Mouse (Mus musculus): ENCODE results near the gene Dqx1.

Gene Dqx1

DNA sequence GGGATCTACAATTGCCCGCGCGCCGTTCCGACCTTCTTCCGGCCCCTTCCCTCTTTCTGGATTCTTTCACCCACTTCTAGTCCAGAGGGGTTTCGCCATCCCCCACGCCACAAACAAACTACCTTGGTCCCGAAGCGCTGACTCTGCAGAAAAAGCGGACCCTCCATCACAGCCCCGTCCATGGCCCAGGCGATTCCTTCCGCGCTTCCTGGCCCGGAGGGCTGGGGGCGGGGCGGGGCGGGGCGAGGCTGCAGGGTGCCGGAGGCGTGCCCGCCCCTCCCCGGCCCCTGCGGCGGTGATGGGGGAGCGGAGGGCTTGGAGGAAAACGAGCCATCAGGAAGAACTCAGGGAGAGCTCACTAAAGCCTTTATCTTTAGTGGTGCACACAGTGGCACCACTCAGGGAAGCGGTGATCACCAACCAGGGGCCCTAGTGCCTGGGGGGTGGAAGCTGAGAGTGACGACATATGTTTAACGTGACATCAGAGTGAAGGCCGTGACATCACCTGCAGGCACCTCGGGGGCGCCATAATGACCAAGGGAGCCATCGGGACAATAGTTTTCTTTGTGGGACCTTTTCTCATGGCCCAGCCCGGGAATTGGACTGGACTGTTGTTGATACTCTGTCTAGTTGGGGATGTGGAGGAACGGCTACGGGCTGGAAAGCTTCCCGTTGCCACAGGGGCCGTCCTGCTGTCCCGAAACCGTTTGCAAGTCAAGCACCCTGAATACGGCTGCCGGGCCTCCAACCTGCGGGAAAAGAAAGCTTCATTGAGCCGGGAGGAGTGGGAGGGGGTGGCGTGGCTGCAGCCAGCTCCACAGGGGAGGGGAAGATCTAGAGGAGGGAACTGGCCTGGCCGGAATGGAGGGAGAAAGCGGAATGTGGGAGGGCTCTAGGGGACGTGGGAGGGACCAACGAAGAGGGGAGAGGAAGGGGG is 24.1 kb upstream of the Dqx1 start, which contains the start of the genes Dok1 and Loxl3:
Gene Dok1, minus strand, starts transcription at position 223 of the 937 bp plus-strand sequence.
Gene Loxl3, plus strand, starts transcription at position 925 of the 937 bp plus-strand sequence.
- peak; percentile 64 to 72 for DNase-seq (ENCODE audit: low spot score in 2 of 2)

DNA sequence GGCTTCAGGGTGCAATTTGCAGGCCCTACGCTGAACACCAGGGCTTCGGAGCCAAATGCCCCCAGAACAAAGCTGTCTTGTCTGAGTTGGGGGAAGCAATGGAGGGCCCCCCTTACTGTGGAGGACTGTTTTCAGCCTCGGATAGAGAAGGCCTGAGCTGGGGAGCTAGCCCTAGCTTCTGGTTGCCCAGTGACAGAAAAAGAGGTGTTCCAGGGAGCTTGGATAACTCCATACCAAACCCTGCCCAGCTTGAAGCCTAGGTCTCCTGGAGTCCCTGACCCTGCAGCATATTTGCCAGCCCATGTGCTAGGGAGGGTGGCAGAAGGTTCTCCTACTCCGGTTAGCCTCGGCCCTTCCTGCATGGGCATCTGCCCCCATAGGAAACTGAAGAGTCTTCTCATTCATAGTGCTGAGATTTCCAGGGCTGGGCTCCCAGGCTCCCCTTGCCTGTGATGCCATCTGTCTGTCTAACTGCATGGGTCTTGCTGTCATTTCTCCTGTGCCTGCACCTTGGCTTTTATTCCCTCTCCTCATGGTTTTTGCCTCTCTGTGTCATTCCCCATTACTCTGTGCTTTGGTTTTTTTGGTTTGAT is 23.1 kb upstream of the Dqx1 start:
- no peak for DNase-seq (ENCODE audit: low spot score in 2 of 2)

DNA sequence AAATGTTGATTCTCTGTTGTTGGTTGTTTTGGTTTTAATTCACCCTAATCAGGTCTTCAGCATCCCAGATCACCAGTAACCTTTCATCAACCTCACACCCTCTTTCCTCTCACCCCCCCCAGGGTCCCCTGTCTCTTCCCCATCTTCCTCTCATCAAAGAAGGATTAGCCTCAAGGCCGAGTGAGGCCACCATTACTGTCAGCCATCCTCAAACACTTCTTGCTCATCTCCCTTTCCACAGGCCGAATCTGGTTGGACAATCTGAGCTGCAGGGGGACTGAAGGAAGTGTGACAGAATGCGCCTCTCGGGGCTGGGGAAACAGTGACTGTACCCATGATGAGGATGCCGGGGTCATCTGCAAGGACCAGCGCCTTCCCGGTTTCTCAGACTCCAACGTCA is 20.5 kb upstream of the Dqx1 start:
- no peak for DNase-seq (ENCODE audit: low spot score in 2 of 2)

DNA sequence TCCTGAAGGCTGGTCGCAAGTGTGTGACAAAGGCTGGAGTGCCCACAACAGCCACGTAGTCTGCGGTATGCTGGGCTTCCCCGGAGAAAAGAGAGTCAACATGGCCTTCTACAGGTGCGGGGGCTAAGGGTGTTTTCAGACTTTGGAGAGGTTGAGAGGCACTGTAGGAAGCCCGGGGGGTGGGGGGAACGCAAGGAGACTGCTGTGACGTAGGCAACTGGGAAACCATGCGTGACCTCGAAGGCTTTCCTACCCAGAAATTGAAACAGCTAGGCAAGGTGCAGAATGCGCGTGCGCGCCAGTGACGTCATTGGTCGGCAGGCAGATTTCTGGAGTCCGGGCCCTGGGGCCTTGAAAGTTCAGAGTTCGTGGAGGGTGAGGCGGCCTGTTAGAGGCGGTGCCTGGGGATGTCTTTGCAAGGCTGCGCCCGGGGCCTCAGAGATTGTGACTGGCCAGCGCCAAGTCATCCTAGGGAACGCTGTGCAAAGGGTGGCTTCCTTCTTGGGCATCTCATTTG is 19.1 kb upstream of the Dqx1 start:
- peak; percentile 91 to 95 for DNase-seq (ENCODE audit: low spot score in 2 of 2)

DNA sequence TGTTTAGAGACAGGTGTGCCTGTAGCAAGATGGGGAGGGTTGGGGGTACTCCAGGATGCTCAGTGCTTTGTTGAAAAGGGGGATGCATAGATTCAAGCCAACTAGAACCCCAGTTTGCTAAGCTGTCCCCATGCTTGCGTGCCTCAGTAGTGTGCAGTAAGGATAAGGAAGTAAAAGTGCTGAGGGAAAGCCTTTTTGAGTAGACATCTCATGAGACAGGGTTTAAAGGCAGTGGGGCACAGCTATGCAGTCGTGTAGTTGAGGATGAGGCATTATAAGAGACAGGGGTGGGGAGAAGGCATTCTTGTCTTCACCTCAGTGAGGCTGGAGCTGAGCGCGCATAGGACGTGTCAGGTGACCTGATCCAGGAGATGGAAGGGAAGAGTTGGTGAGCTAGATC is 17.0 kb upstream of the Dqx1 start:
- DNase-seq (ENCODE audit: low spot score in 2 of 2), result no peak

DNA sequence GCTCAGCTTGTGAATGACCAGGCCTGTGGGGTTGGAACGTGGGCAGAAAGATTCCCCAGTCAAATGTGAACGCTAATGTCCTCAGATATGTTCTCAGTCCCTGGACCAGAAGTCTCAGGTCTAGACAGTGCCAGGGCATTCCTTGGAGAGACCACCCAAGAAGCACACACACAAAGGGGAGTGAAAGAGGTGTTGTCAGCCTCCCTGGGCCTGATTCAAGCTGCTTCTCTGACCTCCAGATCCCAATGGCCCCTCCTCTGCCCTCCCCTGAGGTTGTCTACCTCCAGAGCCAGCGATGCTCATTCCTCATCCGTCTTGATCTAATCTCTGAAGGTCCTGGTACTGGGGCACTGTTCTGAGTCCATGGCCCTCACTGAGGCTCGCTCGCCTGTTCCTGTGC is 14.1 kb upstream of the Dqx1 start:
- no peak for DNase-seq (ENCODE audit: low spot score in 2 of 2)

DNA sequence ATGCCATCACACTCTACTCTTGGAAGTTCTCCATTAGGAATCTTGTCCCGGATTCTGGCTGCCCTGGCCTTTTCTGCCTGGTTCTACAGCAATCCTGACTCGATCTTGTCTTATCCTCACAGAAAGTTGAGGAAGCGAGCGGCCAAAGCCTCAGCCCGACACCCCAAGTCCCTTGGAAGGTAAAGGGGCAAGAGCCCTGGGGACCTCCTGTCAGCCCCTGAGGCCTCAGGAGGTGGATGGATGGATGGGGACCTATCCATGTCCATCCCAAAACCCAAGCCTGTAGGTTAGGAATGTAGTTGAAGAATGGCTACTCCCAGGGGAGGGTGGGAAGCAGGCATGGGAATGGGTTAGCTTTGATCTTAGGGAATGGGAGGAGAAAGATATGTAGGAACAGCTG is 13.7 kb upstream of the Dqx1 start:
- DNase-seq (ENCODE audit: low spot score in 2 of 2), result no peak

DNA sequence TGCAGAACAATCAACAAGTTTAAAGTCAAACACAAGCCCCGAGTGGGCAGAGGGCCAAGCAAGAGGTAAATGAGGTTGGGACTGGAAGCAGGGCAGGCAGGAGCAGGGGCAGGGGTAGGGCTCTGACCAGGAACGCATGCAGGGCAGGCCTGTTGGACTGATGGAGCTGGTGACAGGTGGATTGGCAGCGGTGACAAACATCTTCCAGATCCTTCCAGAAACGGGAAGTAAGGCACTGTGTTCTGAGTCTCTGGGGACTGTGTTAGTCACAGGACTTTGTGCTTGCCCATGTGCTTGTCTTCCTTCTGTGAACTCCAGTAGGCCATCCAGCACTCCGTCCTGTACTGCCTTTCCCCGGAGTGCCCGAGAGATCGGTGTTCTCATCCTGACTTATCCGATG is 12.9 kb upstream of the Dqx1 start:
- peak; percentile 37 to 46 for DNase-seq (ENCODE audit: low spot score in 2 of 2)

DNA sequence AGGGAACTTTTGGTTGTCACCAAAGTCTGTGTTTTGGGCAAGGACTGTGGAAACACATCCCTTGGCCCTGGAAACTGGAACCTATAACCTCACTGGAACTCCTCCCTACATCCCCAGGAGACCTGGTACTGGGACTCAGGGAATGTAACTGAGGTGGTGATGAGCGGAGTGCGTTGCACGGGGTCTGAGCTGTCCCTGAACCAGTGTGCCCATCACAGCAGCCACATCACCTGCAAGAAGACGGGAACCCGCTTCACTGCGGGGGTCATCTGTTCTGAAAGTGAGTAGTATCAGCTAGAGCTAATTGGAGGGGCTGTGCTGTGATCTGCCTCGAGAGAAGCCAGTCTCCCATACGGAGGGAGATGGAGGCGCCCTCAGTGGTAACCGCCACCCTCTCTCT is 8.3 kb upstream of the Dqx1 start:
- DNase-seq (ENCODE audit: low spot score in 2 of 2), result no peak

DNA sequence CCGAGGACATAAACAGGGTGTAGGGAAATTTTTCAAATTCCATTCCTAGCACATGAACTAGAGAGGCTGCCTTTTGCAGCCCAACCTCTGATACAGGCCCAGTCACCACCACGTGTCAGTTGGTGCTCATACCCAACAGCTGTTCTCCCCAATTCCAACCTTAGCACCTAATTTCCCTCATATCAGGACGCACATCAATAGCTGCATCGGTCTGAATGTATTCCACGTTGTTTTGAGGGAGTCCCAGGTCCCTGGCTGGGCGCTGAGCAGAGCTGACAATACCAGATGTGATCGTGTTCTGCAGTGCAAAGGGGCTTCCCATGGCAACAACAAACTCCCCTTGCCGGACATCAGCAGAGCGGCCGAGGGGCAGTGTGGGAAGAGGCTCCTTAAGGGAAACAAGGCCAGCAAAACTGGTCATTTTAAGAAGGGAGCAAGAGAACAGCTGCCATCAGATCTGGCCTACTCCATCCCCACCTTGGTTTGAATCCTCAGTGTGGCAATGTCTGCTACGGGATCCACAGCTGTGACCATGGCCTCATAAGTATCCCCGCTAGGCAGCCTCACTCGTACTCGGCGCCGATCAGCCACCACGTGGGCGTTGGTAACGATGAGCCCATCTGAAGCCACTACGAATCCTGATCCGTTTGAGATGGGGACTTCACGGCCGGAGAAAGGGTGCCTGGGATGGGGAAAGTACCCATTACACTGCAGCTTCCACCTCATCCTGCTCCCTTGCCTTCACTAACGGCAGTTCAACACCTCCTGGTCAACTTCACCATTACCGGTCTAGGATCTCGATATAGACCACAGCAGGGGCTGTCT is 4.3 kb upstream of the Dqx1 start:
- peak in 1 of 2 experiments; percentile 38 for DNase-seq (ENCODE audit: low spot score in 2 of 2)

DNA sequence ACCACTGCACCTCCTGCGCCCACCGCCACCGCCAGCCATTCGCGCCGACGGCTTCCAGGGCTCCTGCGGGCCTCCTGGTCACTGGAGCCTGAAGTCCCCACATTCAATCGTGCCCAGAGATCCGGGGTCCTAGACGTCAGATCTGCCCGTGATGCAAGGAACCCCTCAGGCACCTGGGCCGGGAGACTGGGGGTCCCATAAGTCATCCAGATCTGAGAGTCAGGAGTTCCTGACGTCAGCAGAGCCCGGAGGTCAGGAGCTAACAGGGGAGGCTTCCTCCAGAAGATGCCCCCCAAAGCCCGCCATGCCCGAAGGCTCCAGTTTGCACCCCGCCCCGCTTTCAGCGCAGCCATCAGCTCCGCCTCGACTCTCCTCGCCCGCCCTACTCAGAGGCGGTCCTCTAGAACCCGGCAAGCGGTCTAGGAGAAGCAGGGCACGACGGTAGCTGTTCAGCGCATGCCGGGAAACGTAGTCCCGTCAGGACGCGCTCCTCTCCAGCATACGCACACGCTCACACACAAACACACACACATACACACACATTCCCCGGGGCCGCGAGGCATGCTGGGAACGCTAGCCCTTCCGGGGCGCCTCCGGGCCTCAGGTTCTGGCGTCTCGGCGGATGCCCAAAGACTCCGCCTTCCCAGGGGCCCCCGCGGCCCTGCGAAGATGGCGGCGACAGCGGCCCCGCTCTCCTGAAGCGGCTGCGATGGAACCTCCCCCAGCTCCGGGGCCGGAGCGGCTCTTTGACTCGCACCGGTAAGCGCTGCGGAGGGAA is 3.4 kb upstream of the Dqx1 start, which contains the start of gene Aup1:
Gene Aup1, plus strand, starts transcription at position 448 of the 778 bp plus-strand sequence.
- peak; percentile 98 to 99 for DNase-seq (ENCODE audit: low spot score in 2 of 2)

DNA sequence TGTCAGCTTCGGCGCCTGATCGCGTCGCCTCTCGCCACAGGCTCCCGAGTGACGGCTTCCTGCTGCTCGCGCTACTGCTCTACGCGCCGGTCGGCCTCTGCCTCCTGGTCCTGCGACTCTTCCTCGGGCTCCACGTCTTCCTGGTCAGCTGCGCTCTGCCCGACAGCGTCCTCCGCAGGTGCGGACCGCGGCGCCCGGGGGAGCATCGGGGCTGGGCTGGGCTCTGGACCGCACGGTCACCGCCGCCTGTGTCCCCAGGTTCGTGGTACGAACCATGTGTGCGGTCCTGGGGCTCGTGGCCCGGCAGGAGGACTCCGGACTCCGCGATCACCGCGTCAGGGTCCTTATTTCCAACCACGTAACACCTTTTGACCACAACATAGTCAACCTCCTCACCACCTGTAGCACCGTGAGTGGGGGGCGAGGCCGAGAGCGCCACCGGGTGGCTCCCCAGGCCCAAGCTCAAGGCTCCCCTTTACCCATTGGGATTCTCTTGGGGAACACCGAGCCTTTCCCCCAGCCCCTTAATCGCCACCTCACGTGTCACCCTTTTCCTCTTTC is 2.7 kb upstream of the Dqx1 start, which contains the start of gene Htra2:
Gene Htra2, minus strand, starts transcription at position 403 of the 561 bp plus-strand sequence.
- DNase-seq (ENCODE audit: low spot score in 2 of 2), result peak; percentile 42 to 57

DNA sequence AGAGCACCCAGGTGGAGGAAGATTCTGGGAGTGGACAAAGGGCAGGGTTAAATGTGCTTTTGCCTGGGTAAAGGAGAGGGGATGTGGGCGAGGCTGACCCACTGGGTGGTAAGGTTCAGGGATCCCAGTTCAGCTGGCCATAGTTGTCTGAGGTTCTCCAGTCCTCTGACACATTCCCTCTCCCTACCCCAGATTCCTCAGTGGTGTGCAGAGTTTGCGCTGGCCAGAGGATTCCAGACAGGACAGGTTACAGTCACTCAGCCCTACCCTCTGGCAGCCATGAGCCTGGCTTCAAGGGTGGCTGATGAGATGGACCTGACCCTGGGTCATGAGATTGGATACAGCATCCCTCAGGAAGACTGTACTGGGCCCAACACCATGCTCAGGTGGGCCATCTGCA is 1.1 kb downstream of the Dqx1 start:
- no peak for DNase-seq (ENCODE audit: low spot score in 2 of 2)

DNA sequence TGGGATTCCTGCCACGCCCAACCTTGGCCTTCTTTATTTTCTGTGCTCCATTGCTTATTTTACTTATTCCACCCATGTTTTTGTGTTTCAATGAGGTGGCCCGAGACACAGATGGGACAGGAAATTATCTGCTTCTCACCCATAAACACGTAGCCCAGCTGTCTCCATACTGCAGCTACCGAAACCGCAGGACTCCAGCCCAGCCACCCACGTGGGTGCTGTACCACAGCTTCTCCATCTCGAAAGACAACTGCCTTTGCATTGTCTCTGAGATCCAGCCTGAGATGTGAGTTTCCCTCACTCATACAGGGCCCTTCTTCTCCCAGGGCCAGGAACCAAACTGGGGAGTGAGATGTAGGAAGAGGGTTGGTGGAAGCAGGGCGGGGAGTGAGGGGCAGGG is 8.4 kb downstream of the Dqx1 start:
- DNase-seq (ENCODE audit: low spot score in 2 of 2), result peak in 1 of 2 experiments; percentile 28

DNA sequence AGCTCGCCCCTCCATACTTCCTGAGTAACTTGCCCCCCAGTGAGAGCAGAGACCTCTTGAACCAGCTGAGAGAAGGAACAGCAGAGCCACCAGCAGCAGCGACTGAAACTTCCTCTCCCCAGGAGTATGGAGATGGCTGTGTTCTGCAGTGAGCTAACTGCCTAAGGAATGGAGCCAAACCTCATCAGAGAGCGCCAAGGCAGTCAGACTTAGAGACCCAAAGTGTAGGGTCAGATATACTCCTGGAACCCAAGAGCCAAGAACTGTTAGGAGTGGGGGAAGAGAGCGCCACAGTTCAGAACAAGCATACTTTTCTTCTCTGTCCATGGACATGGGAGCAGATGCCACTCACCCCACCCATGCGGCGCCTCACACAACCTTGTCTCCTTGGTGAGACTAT is 8.8 kb downstream of the Dqx1 start:
- DNase-seq (ENCODE audit: low spot score in 2 of 2), result no peak

DNA sequence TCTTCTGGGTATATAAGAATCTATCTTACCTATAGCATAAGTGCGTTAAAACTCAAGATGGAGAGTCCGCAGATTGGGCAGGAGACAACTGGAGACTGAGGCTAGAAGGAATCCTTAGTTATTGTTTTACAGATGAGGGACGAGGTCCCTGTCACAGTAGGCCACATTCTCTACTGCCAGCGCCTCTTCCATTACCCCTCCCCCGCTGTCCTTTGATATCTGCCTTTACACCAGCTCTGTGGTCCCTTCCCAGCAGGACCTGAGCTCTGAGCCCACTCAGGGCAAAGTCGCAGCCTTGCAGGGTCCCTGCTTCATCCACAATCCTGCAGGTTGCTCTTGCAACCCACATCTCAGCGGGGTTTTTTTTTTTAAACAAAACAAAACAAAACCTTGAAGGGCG is 10.6 kb downstream of the Dqx1 start:
- DNase-seq (ENCODE audit: low spot score in 2 of 2), result no peak

DNA sequence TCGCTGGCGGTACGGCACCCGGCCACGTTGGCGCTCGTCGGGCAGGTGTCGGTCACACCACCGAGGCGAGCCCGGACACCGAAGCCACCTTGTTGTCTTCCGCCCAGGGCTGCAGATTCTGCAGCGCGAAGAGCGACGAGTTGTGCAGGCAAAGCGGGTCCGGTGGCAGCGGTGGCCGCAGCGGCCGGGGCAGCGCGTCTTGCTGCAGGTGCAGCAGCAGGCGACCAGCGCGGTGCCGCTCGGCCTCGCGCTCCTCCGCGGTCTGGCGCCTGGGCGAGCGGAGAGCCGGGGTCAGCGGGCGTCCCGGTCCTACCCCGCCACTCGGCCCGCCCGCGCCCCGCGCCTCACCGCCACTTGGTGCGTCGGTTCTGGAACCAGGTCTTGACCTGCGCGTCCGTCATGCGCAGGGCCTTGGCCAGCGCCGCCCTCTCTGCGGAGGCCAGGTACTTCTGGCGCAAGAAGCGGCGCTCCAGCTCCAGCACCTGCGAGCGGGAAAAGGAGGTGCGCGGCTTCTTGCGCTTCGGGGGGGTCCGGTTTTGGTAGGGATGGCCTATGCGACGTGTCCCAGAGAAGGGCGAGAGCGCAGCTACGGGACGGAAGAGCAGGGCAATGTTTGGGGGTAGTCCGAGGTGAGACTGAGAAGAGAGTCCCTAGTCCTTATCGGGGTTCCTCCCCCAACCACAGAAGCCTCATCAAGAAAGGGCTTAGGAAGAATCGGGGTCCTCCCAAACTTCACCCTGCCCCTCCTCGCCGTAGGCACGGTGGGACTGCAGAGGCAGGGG is 11.3 kb downstream of the Dqx1 start:
- DNase-seq (ENCODE audit: low spot score in 2 of 2), result no peak

DNA sequence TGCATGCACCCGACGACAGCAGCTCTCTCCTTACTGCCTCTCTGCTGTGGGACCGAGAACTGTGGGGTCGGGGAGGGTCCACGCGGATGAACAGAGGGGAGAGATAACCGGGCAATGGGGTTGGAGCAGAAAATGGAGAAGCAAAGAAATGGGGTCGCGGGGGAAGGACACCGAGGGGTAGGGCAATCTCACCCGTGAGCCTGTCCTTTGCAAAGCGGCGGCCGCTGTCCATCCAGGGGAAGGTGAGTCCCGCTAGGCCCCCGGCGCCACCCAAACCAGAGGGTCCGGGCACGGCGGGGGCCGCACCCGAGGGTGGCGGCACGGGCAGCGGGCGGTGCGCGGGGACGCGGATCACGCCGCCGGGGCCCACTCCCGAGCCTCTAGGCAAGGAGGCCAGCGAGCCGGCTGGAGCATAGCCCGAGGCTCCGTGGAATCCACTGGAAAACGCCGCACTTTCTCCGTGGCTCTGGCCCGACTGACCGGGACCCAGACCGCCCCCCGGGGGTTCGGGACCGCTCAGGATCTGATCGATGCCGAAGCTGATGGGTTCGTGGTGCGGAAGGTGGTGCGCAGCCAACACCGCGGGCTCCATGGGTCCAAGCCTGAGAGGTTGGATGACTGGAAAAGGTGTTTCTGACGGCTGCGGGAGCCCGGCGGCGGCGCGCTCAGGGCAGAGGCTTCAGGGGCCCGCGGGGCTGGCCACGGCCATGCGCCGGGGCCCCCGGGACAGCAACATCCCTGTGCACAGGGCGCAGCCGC is 12.0 kb downstream of the Dqx1 start:
- no peak for DNase-seq (ENCODE audit: low spot score in 2 of 2)

DNA sequence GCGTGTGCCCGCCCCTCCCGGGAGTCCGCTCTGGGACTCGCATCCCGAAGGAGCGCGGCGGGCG is 12.4 kb downstream of the Dqx1 start, which contains the start of gene Tlx2:
Gene Tlx2, minus strand, starts transcription at position 47 of the 64 bp plus-strand sequence.
- no peak for DNase-seq (ENCODE audit: low spot score in 2 of 2)
